Mouse (Mus musculus) hindbrain, embryonic 11.5 days (tissue): Measurements from ENCODE around the gene Rnpep. TPM values are rescaled to one million over a fixed set of nuclear protein-coding genes. Genes with fewer than 3 reads are reported as not detected.

Source experiments
- ATAC-seq: fragments of 200-750 bp; cut with Nextera tagmentation; 2 replicates; pipeline ENCODE4 v1.8.0; 2017; ENCODE audit warnings: mild to moderate bottlenecking, moderate TSS enrichment, moderate library complexity; ENCODE audit not compliant: low FRiP score
- DNase-seq: peaks from one replicate; pipeline ENCODE4 v3.0.0-alpha.2; 2015; ENCODE audit warnings: low spot score
- H3K27ac ChIP-seq: fragments of 300-500 bp; sonication (generic); 2 replicates; pipeline ENCODE4 v1.5.1; 2014; ENCODE audit warnings: mild to moderate bottlenecking, low read depth, low read length
- H3K27me3 ChIP-seq: fragments of 300-500 bp; sonication (generic); 2 replicates; pipeline ENCODE4 v1.6.1; 2014; ENCODE audit warnings: mild to moderate bottlenecking, low read length, moderate library complexity, mixed read lengths; ENCODE audit not compliant: control insufficient read depth, insufficient read depth
- H3K36me3 ChIP-seq: fragments of 300-500 bp; sonication (generic); 2 replicates; pipeline ENCODE4 v1.6.1; 2014; ENCODE audit warnings: mild to moderate bottlenecking, low read length, moderate library complexity, mixed read lengths; ENCODE audit not compliant: control insufficient read depth, insufficient read depth
- H3K4me1 ChIP-seq: fragments of 300-500 bp; sonication (generic); replicated peaks from 2 replicates; pipeline ENCODE4 v1.6.1; 2014; ENCODE audit warnings: low read length, mixed read lengths; ENCODE audit not compliant: control insufficient read depth, insufficient read depth
- H3K4me2 ChIP-seq: fragments of 300-500 bp; sonication (generic); replicated peaks from 2 replicates; pipeline ENCODE4 v1.6.1; 2014; ENCODE audit warnings: mild to moderate bottlenecking, low read depth, low read length
- H3K4me3 ChIP-seq: fragments of 300-500 bp; sonication (generic); 2 replicates; pipeline ENCODE4 v1.5.1; 2014; ENCODE audit warnings: low read depth, low read length
- H3K9ac ChIP-seq: fragments of 300-500 bp; sonication (generic); 2 replicates; pipeline ENCODE4 v1.6.1; 2014; ENCODE audit warnings: low read depth, low read length
- H3K9me3 ChIP-seq: fragments of 300-500 bp; sonication (generic); 2 replicates; pipeline ENCODE4 v1.6.1; 2016; ENCODE audit warnings: low read length; ENCODE audit not compliant: control insufficient read depth
- WGBS: fragments of 180-500 bp; shearing (Covaris S2); extraction: QIAGEN DNeasy Blood & Tissue Kit; methylation state at CpG from one replicate; pipeline ENCODE4 v1.1.7; 2014; 5-methylcytosine and 5-hydroxymethylcytosine counted together
- polyA plus RNA-seq: library from polyadenylated mRNA; unstranded; fragments of >200 nt; fragmentation: Nextera tagmentation; extraction: Ambion mirVana; gene quantifications from 2 replicates; pipeline ENCODE4 v1.2.1, GENCODE M21; 2014

Rnpep gene
- polyA plus RNA-seq, 1 experiment from 2014 or later, result 104 TPM

- peaks cover 4% of the 10 kb centered on the region; the same call in 1 of the 2 replicates for H3K4me1 ChIP-seq
- H3K9me3 ChIP-seq, result no peaks in the 10 kb centered on the region
- no peak overlapping the region for H3K27ac ChIP-seq
- 85% methylated on average over 6 of the region's 6 CpGs for WGBS
- DNase-seq, result no peak
- 0 out of 2 replicates have a peak, but pooled peaks cover 4% of the 10 kb centered on the region for H3K36me3 ChIP-seq
- H3K4me3 ChIP-seq, result no peak overlapping the region
- no peak for ATAC-seq
- H3K9ac ChIP-seq, result no peak overlapping the region
- H3K4me2 ChIP-seq, result no peak overlapping the region
- no peaks in the 10 kb centered on the region for H3K27me3 ChIP-seq
Measured at GRCm38 (mm10) chr1:135311356-135311755, 27.5 kb upstream of the Rnpep start.

- ATAC-seq, result no peak
- DNase-seq, result no peak
- H3K9me3 ChIP-seq, result no peaks in the 10 kb centered on the region
- H3K4me1 ChIP-seq, result no peaks in the 10 kb centered on the region
- H3K9ac ChIP-seq, result no peak overlapping the region
- H3K27me3 ChIP-seq, result no peaks in the 10 kb centered on the region
- no peak overlapping the region for H3K4me3 ChIP-seq
- H3K27ac ChIP-seq, result no peak overlapping the region
- WGBS, result 81% methylated on average over 5 of the region's 5 CpGs
- H3K4me2 ChIP-seq, result no peak overlapping the region
- H3K36me3 ChIP-seq, result no peaks in the 10 kb centered on the region
Measured at GRCm38 (mm10) chr1:135290908-135291307, 7.0 kb upstream of the Rnpep start.

GRCm38 (mm10) chr1:135286311-135286710 lies 2.4 kb upstream of the Rnpep start:
- Histone ChIP-seq H3K4me1 (no peaks in the 10 kb centered on the region; the same call in 1 of the 2 replicates), H3K36me3 (no peaks in the 10 kb centered on the region), H3K9me3 (no peaks in the 10 kb centered on the region), H3K27ac (no peak overlapping the region), H3K9ac (no peak overlapping the region), H3K4me3 (no peak overlapping the region), H3K4me2 (no peak overlapping the region), H3K27me3 (no peaks in the 10 kb centered on the region)
- DNase-seq (no peak), ATAC-seq (no peak)
- WGBS, result 80% methylated on average over 2 of the region's 2 CpGs

GRCm38 (mm10) chr1:135283287-135283825 lies 528 bp downstream of the Rnpep start:
- Histone ChIP-seq H3K36me3 (no peaks in the 10 kb centered on the region), H3K4me1 (no peaks in the 10 kb centered on the region; the same call in 1 of the 2 replicates), H3K4me3 (peak overlapping the region; percentile 81), H3K27ac (peak overlapping the region; percentile 82), H3K4me2 (peak overlapping the region; percentile 85), H3K9ac (peak overlapping the region; percentile 95), H3K9me3 (no peaks in the 10 kb centered on the region), H3K27me3 (no peaks in the 10 kb centered on the region)
- ATAC-seq (peak; percentile 84), DNase-seq (peak; percentile 77)
- under 1% methylated on average over 44 of the region's 48 CpGs for WGBS

GRCm38 (mm10) chr1:135282536-135283286 lies 1.2 kb downstream of the Rnpep start:
- 41% methylated on average over 13 of the region's 13 CpGs for WGBS
- no peak for ATAC-seq
- no peak overlapping the region for H3K27ac ChIP-seq

GRCm38 (mm10) chr1:135281841-135282240 lies 2.0 kb downstream of the Rnpep start:
- no peaks in the 10 kb centered on the region for H3K36me3 ChIP-seq
- no peak for DNase-seq
- no peak for ATAC-seq
- no peak overlapping the region for H3K27ac ChIP-seq
- no peak overlapping the region for H3K4me3 ChIP-seq
- 97% methylated on average over 17 of the region's 17 CpGs for WGBS
- H3K9me3 ChIP-seq, result no peaks in the 10 kb centered on the region
- H3K27me3 ChIP-seq, result no peaks in the 10 kb centered on the region
- no peak overlapping the region for H3K4me2 ChIP-seq
- no peaks in the 10 kb centered on the region; the same call in 1 of the 2 replicates for H3K4me1 ChIP-seq
- no peak overlapping the region for H3K9ac ChIP-seq

More at GRCm38 (mm10) chr1:135282536-135283286, 1.2 kb downstream of the Rnpep start:
- H3K4me1 ChIP-seq, result no peaks in the 10 kb centered on the region; the same call in 1 of the 2 replicates
- peak overlapping the region; percentile 95 for H3K9ac ChIP-seq
- H3K27me3 ChIP-seq, result no peaks in the 10 kb centered on the region
- no peaks in the 10 kb centered on the region for H3K9me3 ChIP-seq
- peak overlapping the region; percentile 81 for H3K4me3 ChIP-seq
- DNase-seq, result no peak
- no peaks in the 10 kb centered on the region for H3K36me3 ChIP-seq
- H3K4me2 ChIP-seq, result peak overlapping the region; percentile 85

GRCm38 (mm10) chr1:135280646-135281045 lies 3.2 kb downstream of the Rnpep start:
- no peak for DNase-seq
- H3K9ac ChIP-seq, result no peak overlapping the region
- no peak for ATAC-seq
- H3K4me2 ChIP-seq, result no peak overlapping the region
- H3K27me3 ChIP-seq, result no peaks in the 10 kb centered on the region
- no peaks in the 10 kb centered on the region for H3K9me3 ChIP-seq
- no peaks in the 10 kb centered on the region for H3K36me3 ChIP-seq
- H3K4me1 ChIP-seq, result no peaks in the 10 kb centered on the region; the same call in 1 of the 2 replicates
- no peak overlapping the region for H3K27ac ChIP-seq
- H3K4me3 ChIP-seq, result no peak overlapping the region
- WGBS, result 85% methylated on average over 9 of the region's 9 CpGs

- ATAC-seq (no peak), DNase-seq (no peak)
- Histone ChIP-seq H3K4me1 (no peaks in the 10 kb centered on the region), H3K9me3 (no peaks in the 10 kb centered on the region), H3K27ac (no peak overlapping the region), H3K4me2 (no peak overlapping the region), H3K9ac (no peak overlapping the region), H3K27me3 (no peaks in the 10 kb centered on the region), H3K36me3 (no peaks in the 10 kb centered on the region), H3K4me3 (no peak overlapping the region)
- WGBS, result 91% methylated on average over 9 of the region's 9 CpGs
Measured at GRCm38 (mm10) chr1:135271371-135271770, 12.5 kb downstream of the Rnpep start.
